Mouse (Mus musculus) kidney, adult 2 months (tissue): Measurements from ENCODE around the gene Lsamp.

Source experiments
- CTCF ChIP-seq: fragments of 200-500 bp; conservative IDR thresholded peaks from 2 replicates; pipeline ENCODE4 v1.5.1; 2011; ENCODE audit warnings: low read depth, mild to moderate bottlenecking, control low read depth, low read length, moderate library complexity, mixed read lengths; ENCODE audit not compliant: insufficient read depth, insufficient read length
- POLR2A ChIP-seq: fragments of 200-500 bp; IDR thresholded peaks from one replicate; pipeline ENCODE4 v1.6.1; 2011; ENCODE audit warnings: low read depth, low read length, control low read depth

DNA sequence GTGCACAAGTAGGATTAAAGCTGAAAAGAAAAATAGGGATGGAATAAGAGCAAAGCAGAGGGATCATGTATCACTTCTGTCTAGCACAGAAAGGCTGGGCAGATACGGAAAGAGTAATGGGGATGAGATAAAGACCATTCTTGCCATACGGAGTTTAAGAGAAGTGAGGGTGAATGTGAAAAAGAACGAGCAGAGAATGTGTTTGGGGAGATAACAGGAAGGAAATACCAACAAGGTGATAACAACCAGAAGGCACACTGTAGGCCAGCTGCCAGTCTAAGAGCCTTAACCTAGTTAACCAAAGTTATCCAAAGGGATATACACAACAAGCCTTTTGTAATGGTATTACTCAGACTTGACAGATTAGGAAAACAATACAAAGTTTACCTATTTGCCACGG is 725.4 kb downstream of the Lsamp start:
- TF ChIP-seq CTCF, result no peak
- TF ChIP-seq POLR2A, result no peak
